Mouse (Mus musculus) hindbrain, embryonic 11.5 days (tissue): ENCODE results near the gene Olfm4. TPM values are rescaled to one million over a fixed set of nuclear protein-coding genes. Genes with fewer than 3 reads are reported as not detected.

ENCODE experiments used
- ATAC-seq: fragments of 200-750 bp; cut with Nextera tagmentation; 2 replicates; pipeline ENCODE4 v1.8.0; 2017; ENCODE audit warnings: mild to moderate bottlenecking, moderate TSS enrichment, moderate library complexity; ENCODE audit not compliant: low FRiP score
- DNase-seq: peaks from one replicate; pipeline ENCODE4 v3.0.0-alpha.2; 2015; ENCODE audit warnings: low spot score
- H3K27ac ChIP-seq: fragments of 300-500 bp; sonication (generic); 2 replicates; pipeline ENCODE4 v1.5.1; 2014; ENCODE audit warnings: mild to moderate bottlenecking, low read depth, low read length
- H3K27me3 ChIP-seq: fragments of 300-500 bp; sonication (generic); 2 replicates; pipeline ENCODE4 v1.6.1; 2014; ENCODE audit warnings: mild to moderate bottlenecking, low read length, moderate library complexity, mixed read lengths; ENCODE audit not compliant: control insufficient read depth, insufficient read depth
- H3K36me3 ChIP-seq: fragments of 300-500 bp; sonication (generic); 2 replicates; pipeline ENCODE4 v1.6.1; 2014; ENCODE audit warnings: mild to moderate bottlenecking, low read length, moderate library complexity, mixed read lengths; ENCODE audit not compliant: control insufficient read depth, insufficient read depth
- H3K4me1 ChIP-seq: fragments of 300-500 bp; sonication (generic); replicated peaks from 2 replicates; pipeline ENCODE4 v1.6.1; 2014; ENCODE audit warnings: low read length, mixed read lengths; ENCODE audit not compliant: control insufficient read depth, insufficient read depth
- H3K4me2 ChIP-seq: fragments of 300-500 bp; sonication (generic); replicated peaks from 2 replicates; pipeline ENCODE4 v1.6.1; 2014; ENCODE audit warnings: mild to moderate bottlenecking, low read depth, low read length
- H3K4me3 ChIP-seq: fragments of 300-500 bp; sonication (generic); 2 replicates; pipeline ENCODE4 v1.5.1; 2014; ENCODE audit warnings: low read depth, low read length
- H3K9ac ChIP-seq: fragments of 300-500 bp; sonication (generic); 2 replicates; pipeline ENCODE4 v1.6.1; 2014; ENCODE audit warnings: low read depth, low read length
- H3K9me3 ChIP-seq: fragments of 300-500 bp; sonication (generic); 2 replicates; pipeline ENCODE4 v1.6.1; 2016; ENCODE audit warnings: low read length; ENCODE audit not compliant: control insufficient read depth
- WGBS: fragments of 180-500 bp; shearing (Covaris S2); extraction: QIAGEN DNeasy Blood & Tissue Kit; methylation state at CpG from one replicate; pipeline ENCODE4 v1.1.7; 2014; 5-methylcytosine and 5-hydroxymethylcytosine counted together
- polyA plus RNA-seq: library from polyadenylated mRNA; unstranded; fragments of >200 nt; fragmentation: Nextera tagmentation; extraction: Ambion mirVana; gene quantifications from 2 replicates; pipeline ENCODE4 v1.2.1, GENCODE M21; 2014

Gene Olfm4
- polyA plus RNA-seq, 1 experiment from 2014 or later, result 0.49 TPM

GRCm38 (mm10) chr14:80047368-80048101 is 63.7 kb downstream of the Olfm4 start:
- no peak overlapping the region for H3K4me2 ChIP-seq
- H3K9ac ChIP-seq, result no peak overlapping the region
- no peaks in the 10 kb centered on the region for H3K4me1 ChIP-seq
- DNase-seq (no peak), ATAC-seq (no peak)
- no peaks in the 10 kb centered on the region for H3K27me3 ChIP-seq
- 55% methylated on average over 5 of the region's 5 CpGs for WGBS
- no peaks in the 10 kb centered on the region for H3K9me3 ChIP-seq
- H3K4me3 ChIP-seq, result no peak overlapping the region
- H3K27ac ChIP-seq, result no peak overlapping the region
- no peaks in the 10 kb centered on the region for H3K36me3 ChIP-seq

- Histone ChIP-seq H3K4me1 (no peaks in the 10 kb centered on the region), H3K4me3 (no peak overlapping the region)
- WGBS, result 72% methylated on average over 3 of the region's 3 CpGs
These were observed 71.8 kb downstream of the Olfm4 start for GRCm38 (mm10) chr14:80055725-80056124.

GRCm38 (mm10) chr14:80061686-80062085 is 77.8 kb downstream of the Olfm4 start:
- Histone ChIP-seq H3K36me3 (no peaks in the 10 kb centered on the region), H3K9ac (no peak overlapping the region), H3K27ac (no peak overlapping the region), H3K4me2 (no peak overlapping the region), H3K9me3 (no peaks in the 10 kb centered on the region), H3K4me1 (no peaks in the 10 kb centered on the region), H3K4me3 (no peak overlapping the region), H3K27me3 (no peaks in the 10 kb centered on the region)
- ATAC-seq (no peak), DNase-seq (no peak)
- 82% methylated on average over 3 of the region's 3 CpGs for WGBS

More at GRCm38 (mm10) chr14:80055725-80056124, 71.8 kb downstream of the Olfm4 start:
- Histone ChIP-seq H3K27me3 (no peaks in the 10 kb centered on the region), H3K9ac (no peak overlapping the region), H3K27ac (no peak overlapping the region), H3K36me3 (no peaks in the 10 kb centered on the region), H3K9me3 (no peaks in the 10 kb centered on the region), H3K4me2 (no peak overlapping the region)
- DNase-seq, result no peak
- no peak for ATAC-seq

GRCm38 (mm10) chr14:80062896-80063295 is 79.0 kb downstream of the Olfm4 start:
- no peak overlapping the region for H3K4me3 ChIP-seq
- no peak overlapping the region for H3K27ac ChIP-seq
- no peaks in the 10 kb centered on the region for H3K4me1 ChIP-seq
- H3K4me2 ChIP-seq, result no peak overlapping the region
- DNase-seq (no peak), ATAC-seq (no peak)
- H3K9ac ChIP-seq, result no peak overlapping the region
- 87% methylated on average over 9 of the region's 9 CpGs for whole genome bisulfite sequencing
- H3K9me3 ChIP-seq, result no peaks in the 10 kb centered on the region
- no peaks in the 10 kb centered on the region for H3K27me3 ChIP-seq
- no peaks in the 10 kb centered on the region for H3K36me3 ChIP-seq

- Histone ChIP-seq H3K4me2 (no peak overlapping the region), H3K27ac (no peak overlapping the region), H3K9ac (no peak overlapping the region), H3K4me1 (no peaks in the 10 kb centered on the region), H3K36me3 (no peaks in the 10 kb centered on the region), H3K9me3 (no peaks in the 10 kb centered on the region), H3K4me3 (no peak overlapping the region), H3K27me3 (no peaks in the 10 kb centered on the region)
- ATAC-seq, result no peak
- WGBS, result 91% methylated on average over 3 of the region's 3 CpGs
- DNase-seq, result no peak
These were observed 86.7 kb downstream of the Olfm4 start for GRCm38 (mm10) chr14:80070580-80070979.

Other genes starting within 250 kb of the Olfm4 start
- gene Pcdh8, start 212.8 kb upstream of the Olfm4 start, polyA plus RNA-seq, result 14.5 and 15.4 TPM in 2 replicates